Mouse (Mus musculus): ENCODE data around the gene Card6.
A peak's percentile ranks its signal among the peaks of the same experiment; 100 is the strongest.
"Not testable (repeated sequence)": the region's sequence is repeated elsewhere in the genome, so short reads cannot be mapped to it uniquely, and the experiment has no call there.

Card6 gene

GRCm38 (mm10) chr15:5107686-5108654, at the start of gene Card6:
Gene Card6 (minus strand): TSS chr15:5108539.
- DNase-seq = no peak

GRCm38 (mm10) chr15:5157386-5157785, 49.0 kb upstream of the Card6 start:
- no peak for DNase-seq

GRCm38 (mm10) chr15:5156355-5156754, 48.0 kb upstream of the Card6 start:
- DNase-seq = no peak

GRCm38 (mm10) chr15:5155093-5155492, 46.8 kb upstream of the Card6 start:
- no peak for DNase-seq

- no peak for DNase-seq
These were observed 46.3 kb upstream of the Card6 start for GRCm38 (mm10) chr15:5154621-5155020.

GRCm38 (mm10) chr15:5152171-5152570, 43.8 kb upstream of the Card6 start:
- DNase-seq = no peak

- no peak for DNase-seq
These were observed 40.8 kb upstream of the Card6 start for GRCm38 (mm10) chr15:5149187-5149586.

- no peak for DNase-seq
These were observed 37.0 kb upstream of the Card6 start for GRCm38 (mm10) chr15:5145196-5145945.

- no peak for DNase-seq
These were observed 35.9 kb upstream of the Card6 start for GRCm38 (mm10) chr15:5144021-5144778.

GRCm38 (mm10) chr15:5143361-5144020, 35.2 kb upstream of the Card6 start, which contains the start of gene Prkaa1:
Gene Prkaa1 (plus strand): TSS chr15:5143861.
- peak; percentile 61 for DNase-seq

GRCm38 (mm10) chr15:5142714-5143113, 34.4 kb upstream of the Card6 start:
- DNase-seq = no peak

- no peak for DNase-seq
These were observed 33.7 kb upstream of the Card6 start for GRCm38 (mm10) chr15:5142047-5142446.

- DNase-seq = no peak
These were observed 32.0 kb upstream of the Card6 start for GRCm38 (mm10) chr15:5140357-5140756.

- DNase-seq = no peak
These were observed 31.5 kb upstream of the Card6 start for GRCm38 (mm10) chr15:5139863-5140262.

- no peak for DNase-seq
These were observed 31.0 kb upstream of the Card6 start for GRCm38 (mm10) chr15:5139366-5139765.

GRCm38 (mm10) chr15:5138021-5138856, 29.9 kb upstream of the Card6 start:
- no peak for DNase-seq

- DNase-seq = no peak
These were observed 26.7 kb upstream of the Card6 start for GRCm38 (mm10) chr15:5134945-5135483.

GRCm38 (mm10) chr15:5134179-5134578, 25.8 kb upstream of the Card6 start:
- DNase-seq = no peak

- DNase-seq = no peak
These were observed 25.0 kb upstream of the Card6 start for GRCm38 (mm10) chr15:5133301-5133700.

- DNase-seq = not testable (repeated sequence)
These were observed 22.7 kb upstream of the Card6 start for GRCm38 (mm10) chr15:5130887-5131668.

Measured in kidney, adult 11 months (tissue).